ENCODE assay signal across 11 mouse cellular contexts in genomic region chr10:117639899-117640594, GRCm38 (mm10). TPM values are rescaled to one million over a fixed set of nuclear protein-coding genes. Genes with fewer than 3 reads are reported as not detected.
DNase-seq lines count a peak whose midpoint lies in the region; ATAC-seq and TF ChIP-seq lines count a peak whose summit lies in the region.
"Had no signal": no experiment of that assay in that cellular context is flagged by ENCODE, and none has a peak within 500 bp of the region (broad histone marks: within the 10 kb centered on the region; RNA-seq: fewer than 3 reads in every experiment).

No protein-coding gene starts in this region.

- no peak overlapping the region for H3K4me3 ChIP-seq in heart, embryonic 13.5 days
- no peak overlapping the region for H3K4me3 ChIP-seq in intestine, postnatal 0 days (ENCODE audit: low read depth, low read length)
- H3K4me3 ChIP-seq in midbrain, embryonic 13.5 days (replicated peaks) = no peak overlapping the region
- H3K4me3 ChIP-seq: neural tube, embryonic 15.5 days had no signal

- H3K36me3 ChIP-seq in heart, embryonic 13.5 days = no peaks in the 10 kb centered on the region
- H3K36me3 ChIP-seq in intestine, postnatal 0 days (ENCODE audit: control insufficient read depth, insufficient read depth) = no peaks in the 10 kb centered on the region
- peaks cover 4% of the 10 kb centered on the region for H3K36me3 ChIP-seq in splenic B cell, adult 2 months (ENCODE audit: control insufficient read depth, insufficient read depth, low read length, poor library complexity, severe bottlenecking)
- no peaks in the 10 kb centered on the region for H3K36me3 ChIP-seq in midbrain, embryonic 13.5 days
- H3K36me3 ChIP-seq: neural tube, embryonic 15.5 days had no signal

- TF ChIP-seq CTCF in intestine, postnatal 0 days (IDR thresholded peaks at IDR 0.05; ENCODE audit: low read depth) = no peak

- no peaks in the 10 kb centered on the region for H3K9me3 ChIP-seq in heart, embryonic 13.5 days
- H3K9me3 ChIP-seq in intestine, postnatal 0 days (ENCODE audit: control insufficient read depth) = no peaks in the 10 kb centered on the region
- no peaks in the 10 kb centered on the region for H3K9me3 ChIP-seq in midbrain, embryonic 13.5 days
- H3K9me3 ChIP-seq: neural tube, embryonic 15.5 days had no signal

- no peak for DNase-seq in heart, adult 8-10 months (ENCODE audit: low spot score)
- peak; percentile 63 for DNase-seq in ES-CJ7 (ENCODE audit: low read depth, low spot score)
- DNase-seq in splenic B cell, adult 2 months (ENCODE audit: low read depth, low spot score) = peak; percentile 80
- DNase-seq in cerebellum, postnatal 10 days = no peak
- no peak for DNase-seq in Muller cell, postnatal 12 days (ENCODE audit: inconsistent ontology term)
- DNase-seq: left cerebral cortex, postnatal 4 days had no signal

- 47% methylated on average over 21 of the region's 21 CpGs for WGBS in heart, embryonic 13.5 days
- WGBS in intestine, postnatal 0 days = 31% methylated on average over 21 of the region's 21 CpGs
- WGBS in midbrain, embryonic 13.5 days = 63% methylated on average over 21 of the region's 21 CpGs

- H3K9ac ChIP-seq in heart, embryonic 13.5 days = peak overlapping the region; percentile 24; the same call in 1 of the 2 replicates
- no peak overlapping the region for H3K9ac ChIP-seq in intestine, postnatal 0 days (ENCODE audit: low read depth, low read length)
- no peak overlapping the region for H3K9ac ChIP-seq in midbrain, embryonic 13.5 days (replicated peaks)
- H3K9ac ChIP-seq: neural tube, embryonic 15.5 days had no signal

- no peak overlapping the region for H3K27ac ChIP-seq in heart, embryonic 13.5 days (replicated peaks)
- H3K27ac ChIP-seq in intestine, postnatal 0 days (ENCODE audit: low read depth, low read length) = no peak overlapping the region; the same call in 1 of the 2 replicates
- H3K27ac ChIP-seq in midbrain, embryonic 13.5 days = no peak overlapping the region
- H3K27ac ChIP-seq: neural tube, embryonic 15.5 days had no signal

- peaks cover 10% of the 10 kb centered on the region; the same call in 1 of the 2 replicates for H3K4me1 ChIP-seq in heart, embryonic 13.5 days
- H3K4me1 ChIP-seq in intestine, postnatal 0 days (replicated peaks; ENCODE audit: control insufficient read depth, insufficient read depth, low read length) = 0 out of 2 replicates have a peak, but pooled peaks cover 3% of the 10 kb centered on the region
- H3K4me1 ChIP-seq in midbrain, embryonic 13.5 days (replicated peaks) = no peaks in the 10 kb centered on the region

- no peak for ATAC-seq in heart, embryonic 13.5 days (ENCODE audit: extremely low read depth, insufficient number of reproducible peaks, low FRiP score, low TSS enrichment)
- peak; percentile 60 for ATAC-seq in intestine, postnatal 0 days
- ATAC-seq in midbrain, embryonic 13.5 days = no peak
- ATAC-seq: Patski had no signal

- H3K4me2 ChIP-seq in heart, embryonic 13.5 days = peak overlapping the region; percentile 40
- H3K4me2 ChIP-seq in intestine, postnatal 0 days (replicated peaks; ENCODE audit: low read depth) = peak overlapping the region; percentile 37
- H3K4me2 ChIP-seq in midbrain, embryonic 13.5 days (replicated peaks) = no peak overlapping the region
- H3K4me2 ChIP-seq: neural tube, embryonic 15.5 days had no signal

- no peaks in the 10 kb centered on the region for H3K27me3 ChIP-seq in heart, embryonic 13.5 days (replicated peaks)
- no peaks in the 10 kb centered on the region for H3K27me3 ChIP-seq in intestine, postnatal 0 days (replicated peaks; ENCODE audit: control insufficient read depth, insufficient read depth, low read length)
- no peaks in the 10 kb centered on the region; the same call in 1 of the 2 replicates for H3K27me3 ChIP-seq in splenic B cell, adult 2 months (ENCODE audit: control insufficient read depth, insufficient read depth, low read length, poor library complexity, severe bottlenecking)
- no peaks in the 10 kb centered on the region for H3K27me3 ChIP-seq in midbrain, embryonic 13.5 days
- H3K27me3 ChIP-seq: neural tube, embryonic 15.5 days had no signal

RNA-seq across cellular contexts. Expression of gene Cpm, which starts 10.7 kb away (rescaled TPM):
- 2.4 and 3.1 TPM in 2 replicates for polyA plus RNA-seq in heart, embryonic 13.5 days (2015; fragmentation: Nextera tagmentation; extraction: Ambion mirVana)
- 1 to 10 TPM; 2.8 to 3.8 (median 3.4) TPM for total RNA-seq in heart, adult 8-10 months (2022)
- 32.8 and 33.8 TPM in 2 replicates for polyA plus RNA-seq in intestine, postnatal 0 days (2015; fragmentation: Nextera tagmentation; extraction: Ambion mirVana)
- polyA plus RNA-seq in midbrain, embryonic 13.5 days (2015; fragmentation: Nextera tagmentation; extraction: Ambion mirVana) = 3.3 and 5.7 TPM in 2 replicates

Comparison
In these comparisons a context has a peak if more than half of its experiments do, and no peak if none do; other contexts are left out.
1. DNase-seq: peak in ES-CJ7 (single experiment) and splenic B cell, adult 2 months (single experiment); none in heart, adult 8-10 months (single experiment), cerebellum, postnatal 10 days (0 of 2) and Muller cell, postnatal 12 days (single experiment).